Mouse (Mus musculus): ENCODE results near the gene Gapdh.

GRCm38 (mm10) chr6:125156491-125156890 is 9.8 kb downstream of the Gapdh start:
- TF ChIP-seq CTCF (IDR thresholded peaks at IDR 0.05; ENCODE audit: low read depth, low read length) (no peak), POLR2A (IDR thresholded peaks at IDR 0.05; ENCODE audit: extremely low read depth, insufficient read depth, low read length) (no peak)

All from liver, adult 2 months (tissue).